Mouse (Mus musculus) frontal cortex, postnatal 10 days (tissue): ENCODE measurements at regions not wholly inside any gene's neighbourhood (a gene's known extent, or its start where the extent isn't known, plus 50 kb on each side); places are given as distances from the start of the nearest gene placed in this dataset.
A peak's percentile ranks its signal among the peaks of the same experiment; 100 is the strongest.
"Not testable (repeated sequence)": the region's sequence is repeated elsewhere in the genome, so short reads cannot be mapped to it uniquely, and the experiment has no call there.

Source experiments
- DNase-seq, 2 experiments: peaks; one replicate each; pipeline ENCODE4 v3.0.0; 2022; ENCODE audit warnings: low spot score in 2 of 2, mixed read lengths in 1 of 2

- no peak for DNase-seq
These were observed 741.4 kb downstream of the Adam6a start for GRCm38 (mm10) chr12:114285082-114285481.

GRCm38 (mm10) chr12:114287041-114287440 is 743.3 kb downstream of the Adam6a start:
- no peak for DNase-seq

GRCm38 (mm10) chr12:114291083-114291482 is 747.4 kb downstream of the Adam6a start:
- DNase-seq: no peak

GRCm38 (mm10) chr12:114299771-114300170 is 756.1 kb downstream of the Adam6a start:
- DNase-seq: no peak

GRCm38 (mm10) chr12:114301728-114302127 is 758.0 kb downstream of the Adam6a start:
- DNase-seq: no peak

GRCm38 (mm10) chr12:114332552-114332951 is 788.8 kb downstream of the Adam6a start:
- DNase-seq: no peak

GRCm38 (mm10) chr12:114366276-114366675 is 822.6 kb downstream of the Adam6a start:
- DNase-seq: no peak

- peak in 1 of 2 experiments; percentile 3 for DNase-seq
These were observed 835.1 kb downstream of the Adam6a start for GRCm38 (mm10) chr12:114378696-114379350.

GRCm38 (mm10) chr12:114391447-114391846 is 847.7 kb downstream of the Adam6a start:
- DNase-seq: no peak

- no peak for DNase-seq
These were observed 862.5 kb downstream of the Adam6a start for GRCm38 (mm10) chr12:114406206-114406605.

- DNase-seq: no peak
These were observed 890.8 kb downstream of the Adam6a start for GRCm38 (mm10) chr12:114434529-114434928.

- DNase-seq: no peak
These were observed 918.3 kb downstream of the Adam6a start for GRCm38 (mm10) chr12:114462037-114462436.

GRCm38 (mm10) chr12:114462566-114462965 is 918.9 kb downstream of the Adam6a start:
- DNase-seq: no peak

- DNase-seq: no peak
These were observed 925.1 kb downstream of the Adam6a start for GRCm38 (mm10) chr12:114468857-114469256.

GRCm38 (mm10) chr12:114472678-114473077 is 929.0 kb downstream of the Adam6a start:
- not testable (repeated sequence) for DNase-seq

- no peak for DNase-seq
These were observed 935.0 kb downstream of the Adam6a start for GRCm38 (mm10) chr12:114478741-114479140.

GRCm38 (mm10) chr12:114493500-114494031 is 949.9 kb downstream of the Adam6a start:
- DNase-seq: not testable (repeated sequence)

GRCm38 (mm10) chr12:114495741-114496140 is 952.0 kb downstream of the Adam6a start:
- DNase-seq: no peak

GRCm38 (mm10) chr12:114513143-114513542 is 969.4 kb downstream of the Adam6a start:
- no peak for DNase-seq

- not testable (repeated sequence) for DNase-seq
These were observed 998.4 kb downstream of the Adam6a start for GRCm38 (mm10) chr12:114542094-114542493.

- not testable (repeated sequence) for DNase-seq
These were observed 1001.2 kb downstream of the Adam6a start for GRCm38 (mm10) chr12:114544931-114545330.

GRCm38 (mm10) chr12:114562440-114562839 is 1018.7 kb downstream of the Adam6a start:
- no peak for DNase-seq

GRCm38 (mm10) chr12:114562978-114563377 is 1019.3 kb downstream of the Adam6a start:
- DNase-seq: no peak

GRCm38 (mm10) chr12:114563683-114564082 is 1020.0 kb downstream of the Adam6a start:
- DNase-seq: no peak
